Mouse (Mus musculus): ENCODE results near the gene Grhl3.
"Not testable (repeated sequence)": the region's sequence is repeated elsewhere in the genome, so short reads cannot be mapped to it uniquely, and the experiment has no call there.

Grhl3 gene

GRCm38 (mm10) chr4:135573251-135573808 lies at the start of gene Grhl3:
Gene Grhl3 (minus strand): TSS chr4:135573630.
- DNase-seq, result peak; percentile 67 to 76

GRCm38 (mm10) chr4:135622290-135622689 lies 48.9 kb upstream of the Grhl3 start:
- no peak for DNase-seq

- DNase-seq, result no peak
Measured at GRCm38 (mm10) chr4:135620461-135620860, 47.0 kb upstream of the Grhl3 start.

- peak; percentile 12 to 37 for DNase-seq
Measured at GRCm38 (mm10) chr4:135617783-135618470, 44.5 kb upstream of the Grhl3 start.

- no peak for DNase-seq
Measured at GRCm38 (mm10) chr4:135617038-135617437, 43.6 kb upstream of the Grhl3 start.

- not testable (repeated sequence) for DNase-seq
Measured at GRCm38 (mm10) chr4:135615307-135615706, 41.9 kb upstream of the Grhl3 start.

- DNase-seq, result no peak
Measured at GRCm38 (mm10) chr4:135609986-135610385, 36.6 kb upstream of the Grhl3 start.

GRCm38 (mm10) chr4:135607979-135608885 lies 34.8 kb upstream of the Grhl3 start:
- DNase-seq, result peak; percentile 65 to 67

- DNase-seq, result no peak
Measured at GRCm38 (mm10) chr4:135606271-135606670, 32.8 kb upstream of the Grhl3 start.

GRCm38 (mm10) chr4:135601530-135601929 lies 28.1 kb upstream of the Grhl3 start:
- no peak for DNase-seq

GRCm38 (mm10) chr4:135599497-135600182 lies 26.2 kb upstream of the Grhl3 start:
- no peak for DNase-seq

GRCm38 (mm10) chr4:135598998-135599397 lies 25.6 kb upstream of the Grhl3 start:
- DNase-seq, result peak in 1 of 2 experiments; percentile 20

GRCm38 (mm10) chr4:135597571-135597970 lies 24.1 kb upstream of the Grhl3 start:
- DNase-seq, result peak; percentile 14 to 23

GRCm38 (mm10) chr4:135595943-135596342 lies 22.5 kb upstream of the Grhl3 start:
- DNase-seq, result peak; percentile 28 to 48

GRCm38 (mm10) chr4:135591610-135592304 lies 18.3 kb upstream of the Grhl3 start:
- peak in 1 of 2 experiments; percentile 27 for DNase-seq

GRCm38 (mm10) chr4:135591086-135591485 lies 17.7 kb upstream of the Grhl3 start:
- DNase-seq, result no peak

GRCm38 (mm10) chr4:135584838-135585237 lies 11.4 kb upstream of the Grhl3 start:
- no peak for DNase-seq

- DNase-seq, result no peak
Measured at GRCm38 (mm10) chr4:135581222-135581910, 7.9 kb upstream of the Grhl3 start.

GRCm38 (mm10) chr4:135579695-135580094 lies 6.3 kb upstream of the Grhl3 start:
- no peak for DNase-seq

- no peak for DNase-seq
Measured at GRCm38 (mm10) chr4:135578490-135578889, 5.1 kb upstream of the Grhl3 start.

- no peak for DNase-seq
Measured at GRCm38 (mm10) chr4:135575365-135576140, 2.1 kb upstream of the Grhl3 start.
